Mouse (Mus musculus) spleen, adult 2 months (tissue): ENCODE measurements around the gene Fam131c. TPM values are rescaled to one million over a fixed set of nuclear protein-coding genes. Genes with fewer than 3 reads are reported as not detected.
A peak's percentile ranks its signal among the peaks of the same experiment; 100 is the strongest.

Experiments used
- DNase-seq, 2 experiments: peaks; one replicate each; pipeline versions ENCODE4 v3.0.0 to v3.0.0-alpha.2; 2012 to 2021; ENCODE audit warnings: low spot score in 2 of 2, low read depth in 1 of 2
- H3K27ac ChIP-seq: fragments of 200-500 bp; 2 replicates; pipeline ENCODE4 v1.5.1; 2012; ENCODE audit warnings: low read length, inconsistent platforms; ENCODE audit not compliant: insufficient read depth
- H3K27me3 ChIP-seq: fragments of 200-500 bp; 2 replicates; pipeline ENCODE4 v1.6.1; 2012; ENCODE audit warnings: mild to moderate bottlenecking, moderate library complexity, low read length, inconsistent platforms; ENCODE audit not compliant: control insufficient read depth, insufficient read depth
- H3K36me3 ChIP-seq: fragments of 200-500 bp; 2 replicates; pipeline ENCODE4 v1.6.1; 2012; ENCODE audit warnings: mild to moderate bottlenecking, low read length, inconsistent platforms; ENCODE audit not compliant: control insufficient read depth, insufficient read depth
- H3K4me1 ChIP-seq: fragments of 200-500 bp; 2 replicates; pipeline ENCODE4 v1.6.1; 2011; ENCODE audit warnings: inconsistent platforms; ENCODE audit not compliant: control insufficient read depth, insufficient read depth, insufficient read length
- H3K4me3 ChIP-seq: fragments of 200-500 bp; 2 replicates; pipeline ENCODE4 v1.5.1; 2011; ENCODE audit warnings: mild to moderate bottlenecking, inconsistent platforms; ENCODE audit not compliant: insufficient read depth, insufficient read length; ENCODE audit errors: extremely low read depth
- CTCF ChIP-seq: fragments of 200-500 bp; IDR thresholded peaks from 2 replicates; pipeline ENCODE4 v1.5.1; 2011; ENCODE audit warnings: mild to moderate bottlenecking, inconsistent platforms; ENCODE audit not compliant: insufficient read depth, insufficient read length, insufficient replicate concordance; ENCODE audit errors: extremely low read depth
- POLR2A ChIP-seq: fragments of 200-500 bp; IDR thresholded peaks from 2 replicates; pipeline ENCODE4 v1.6.1; 2011; ENCODE audit warnings: low read depth, low read length, inconsistent platforms
- WGBS: fragments of 180-500 bp; shearing (Covaris S2); methylation state at CpG from one replicate; pipeline ENCODE4 v1.1.7; 2018; 5-methylcytosine and 5-hydroxymethylcytosine counted together
- polyA plus RNA-seq: library from polyadenylated mRNA; depleted of rRNA; stranded (reverse); fragments of >200 nt; gene quantifications from 2 replicates; pipeline ENCODE4 v1.2.3, GENCODE M21; 2012; rRNA removed

Gene Fam131c
- 0.22 and 0.34 TPM in 2 replicates for polyA plus RNA-seq

- no peak for DNase-seq
- peaks cover 5% of the 10 kb centered on the region for H3K27me3 ChIP-seq
- TF ChIP-seq CTCF (no peak), POLR2A (no peak)
- peak within 1 kb of the TSS; percentile 30; the same call in 1 of the 2 replicates for H3K4me3 ChIP-seq
- peaks cover 6% of the 10 kb centered on the region; the same call in 1 of the 2 replicates for H3K4me1 ChIP-seq
- no peaks in the 10 kb centered on the region for H3K36me3 ChIP-seq
- WGBS, result 4% methylated on average over 67 of the region's 71 CpGs
- H3K27ac ChIP-seq, result no peak within 1 kb of the TSS
Observed at GRCm38 (mm10) chr4:141367997-141368791, at the start of gene Fam131c. Gene Fam131c (plus strand): TSS chr4:141368220.

- 68% methylated on average over 11 of the region's 11 CpGs for WGBS
- Histone ChIP-seq H3K36me3 (no peaks in the 10 kb centered on the region), H3K27me3 (no peaks in the 10 kb centered on the region), H3K4me3 (no peak overlapping the region), H3K4me1 (no peaks in the 10 kb centered on the region), H3K27ac (no peak overlapping the region)
- DNase-seq, result no peak
- TF ChIP-seq CTCF (no peak), POLR2A (no peak)
Observed at GRCm38 (mm10) chr4:141322526-141322925, 45.5 kb upstream of the Fam131c start.

GRCm38 (mm10) chr4:141324771-141325191, 43.2 kb upstream of the Fam131c start:
- Histone ChIP-seq H3K36me3 (no peaks in the 10 kb centered on the region), H3K4me1 (no peaks in the 10 kb centered on the region), H3K4me3 (no peak overlapping the region), H3K27ac (no peak overlapping the region), H3K27me3 (no peaks in the 10 kb centered on the region)
- no peak for DNase-seq
- TF ChIP-seq CTCF, result no peak
- no peak for TF ChIP-seq POLR2A
- WGBS, result 81% methylated on average over 6 of the region's 6 CpGs

GRCm38 (mm10) chr4:141325636-141326035, 42.4 kb upstream of the Fam131c start:
- 23% methylated on average over 15 of the region's 15 CpGs for WGBS
- H3K27ac ChIP-seq, result peak overlapping the region; percentile 16; the same call in 1 of the 2 replicates
- TF ChIP-seq POLR2A (no peak), CTCF (no peak)
- H3K27me3 ChIP-seq, result no peaks in the 10 kb centered on the region
- H3K4me3 ChIP-seq, result no peak overlapping the region
- no peaks in the 10 kb centered on the region for H3K36me3 ChIP-seq
- no peaks in the 10 kb centered on the region for H3K4me1 ChIP-seq
- no peak for DNase-seq

GRCm38 (mm10) chr4:141327075-141327474, 40.9 kb upstream of the Fam131c start:
- no peaks in the 10 kb centered on the region for H3K4me1 ChIP-seq
- H3K4me3 ChIP-seq, result no peak overlapping the region
- DNase-seq, result no peak
- WGBS, result 81% methylated on average over 4 of the region's 4 CpGs
- H3K27ac ChIP-seq, result no peak overlapping the region
- no peak for TF ChIP-seq CTCF
- TF ChIP-seq POLR2A, result no peak
- H3K36me3 ChIP-seq, result no peaks in the 10 kb centered on the region
- no peaks in the 10 kb centered on the region for H3K27me3 ChIP-seq

GRCm38 (mm10) chr4:141328742-141329141, 39.3 kb upstream of the Fam131c start:
- Histone ChIP-seq H3K36me3 (no peaks in the 10 kb centered on the region), H3K27ac (no peak overlapping the region), H3K4me1 (no peaks in the 10 kb centered on the region), H3K27me3 (no peaks in the 10 kb centered on the region), H3K4me3 (no peak overlapping the region)
- no peak for TF ChIP-seq CTCF
- no peak for TF ChIP-seq POLR2A
- no peak for DNase-seq
- 90% methylated on average over 9 of the region's 9 CpGs for WGBS

- Histone ChIP-seq H3K4me3 (no peak overlapping the region), H3K36me3 (no peaks in the 10 kb centered on the region), H3K27ac (no peak overlapping the region), H3K4me1 (no peaks in the 10 kb centered on the region), H3K27me3 (no peaks in the 10 kb centered on the region)
- DNase-seq, result no peak
- 49% methylated on average over 12 of the region's 12 CpGs for WGBS
- TF ChIP-seq POLR2A (no peak), CTCF (no peak)
Observed at GRCm38 (mm10) chr4:141329968-141330367, 38.1 kb upstream of the Fam131c start.
